In genomic region chr19:16872331-16873180, GRCm38 (mm10) we compare ENCODE assay signal across 8 mouse cellular contexts. TPM values are rescaled to one million over a fixed set of nuclear protein-coding genes. Genes with fewer than 3 reads are reported as not detected.
DNase-seq lines count a peak whose midpoint lies in the region; ATAC-seq and TF ChIP-seq lines count a peak whose summit lies in the region.

No protein-coding gene starts in this region.

- H3K9ac ChIP-seq in hindbrain, embryonic 11.5 days (ENCODE audit: low read depth, low read length) = peak overlapping the region; percentile 28; the same call in 1 of the 2 replicates
- no peak overlapping the region for H3K9ac ChIP-seq in liver, embryonic 14.5 days (replicated peaks)

- peak overlapping the region; percentile 81 for H3K4me2 ChIP-seq in hindbrain, embryonic 11.5 days (replicated peaks; ENCODE audit: low read depth, low read length)
- peak overlapping the region; percentile 25; the same call in 1 of the 2 replicates for H3K4me2 ChIP-seq in liver, embryonic 14.5 days (ENCODE audit: low read depth)

- H3K4me1 ChIP-seq in embryonic facial prominence, embryonic 10.5 days = peaks cover 45% of the 10 kb centered on the region
- H3K4me1 ChIP-seq in hindbrain, embryonic 11.5 days (replicated peaks; ENCODE audit: control insufficient read depth, insufficient read depth, low read length) = peaks cover 11% of the 10 kb centered on the region
- no peaks in the 10 kb centered on the region for H3K4me1 ChIP-seq in liver, embryonic 14.5 days (replicated peaks; ENCODE audit: control insufficient read depth in 2 of 2, insufficient read depth in 2 of 2, low read length in 1 of 2)
- peaks cover 4% of the 10 kb centered on the region for H3K4me1 ChIP-seq in small intestine, adult 2 months (ENCODE audit: control insufficient read depth, insufficient read depth, insufficient read length, low read length)

- peak; percentile 71 for ATAC-seq in hindbrain, embryonic 11.5 days (ENCODE audit: low FRiP score)
- ATAC-seq in liver, embryonic 14.5 days (ENCODE audit: insufficient read depth) = no peak

- H3K4me3 ChIP-seq in embryonic facial prominence, embryonic 10.5 days = peak overlapping the region; percentile 57
- H3K4me3 ChIP-seq in hindbrain, embryonic 11.5 days (ENCODE audit: low read depth, low read length) = peak overlapping the region; percentile 43
- peak overlapping the region in 1 of 2 experiments; percentile 18; a peak in 2 of 4 replicates for H3K4me3 ChIP-seq in liver, embryonic 14.5 days (ENCODE audit: insufficient read depth in 1 of 2, low read depth in 2 of 2, low read length in 2 of 2)
- peak overlapping the region; percentile 36 for H3K4me3 ChIP-seq in small intestine, adult 2 months (ENCODE audit: low read depth, low read length)

- TF ChIP-seq POLR2A in small intestine, adult 2 months (IDR thresholded peaks at IDR 0.05; ENCODE audit: low read depth, low read length) = no peak

- DNase-seq in kidney, adult 18-20 months = peak; percentile 9
- no peak for DNase-seq in kidney, postnatal 14 days
- DNase-seq in ES-CJ7 (ENCODE audit: low read depth, low spot score) = peak; percentile 30
- peak; percentile 69 for DNase-seq in embryonic facial prominence, embryonic 10.5 days (ENCODE audit: low spot score)
- DNase-seq in hindbrain, embryonic 11.5 days (ENCODE audit: low spot score) = peak; percentile 71
- DNase-seq in liver, embryonic 14.5 days (ENCODE audit: low read depth in 3 of 3, low spot score in 3 of 3) = no peak
- no peak for DNase-seq in frontal cortex, postnatal 25 days (ENCODE audit: low spot score in 2 of 2)

- no peaks in the 10 kb centered on the region for H3K9me3 ChIP-seq in embryonic facial prominence, embryonic 10.5 days
- H3K9me3 ChIP-seq in hindbrain, embryonic 11.5 days (ENCODE audit: control insufficient read depth, low read length) = no peaks in the 10 kb centered on the region
- no peaks in the 10 kb centered on the region for H3K9me3 ChIP-seq in liver, embryonic 14.5 days (ENCODE audit: control insufficient read depth, low read length)

- no peak for TF ChIP-seq CTCF in liver, embryonic 14.5 days (IDR thresholded peaks at IDR 0.05; ENCODE audit: low read depth)
- no peak for TF ChIP-seq CTCF in small intestine, adult 2 months (IDR thresholded peaks at IDR 0.05; ENCODE audit: extremely low read depth, insufficient read length, insufficient replicate concordance, low read depth, low read length)

- no peak for TF ChIP-seq EP300 in liver, embryonic 14.5 days (IDR thresholded peaks at IDR 0.05; ENCODE audit: low read depth)

- no peaks in the 10 kb centered on the region for H3K36me3 ChIP-seq in embryonic facial prominence, embryonic 10.5 days (replicated peaks)
- no peaks in the 10 kb centered on the region for H3K36me3 ChIP-seq in hindbrain, embryonic 11.5 days (ENCODE audit: control insufficient read depth, insufficient read depth, low read length)
- no peaks in the 10 kb centered on the region for H3K36me3 ChIP-seq in liver, embryonic 14.5 days (replicated peaks; ENCODE audit: control insufficient read depth, insufficient read depth, low read depth)
- H3K36me3 ChIP-seq in small intestine, adult 2 months (ENCODE audit: control insufficient read depth, insufficient read depth, low read length) = no peaks in the 10 kb centered on the region

- peaks cover 100% of the 10 kb centered on the region for H3K27me3 ChIP-seq in embryonic facial prominence, embryonic 10.5 days (replicated peaks; ENCODE audit: low read depth, poor library complexity, severe bottlenecking)
- H3K27me3 ChIP-seq in hindbrain, embryonic 11.5 days (ENCODE audit: control insufficient read depth, insufficient read depth, low read length) = peaks cover 94% of the 10 kb centered on the region
- peaks cover 99% of the 10 kb centered on the region for H3K27me3 ChIP-seq in liver, embryonic 14.5 days (ENCODE audit: control insufficient read depth, insufficient read depth, low read length)
- peaks cover 82% of the 10 kb centered on the region for H3K27me3 ChIP-seq in small intestine, adult 2 months (ENCODE audit: control insufficient read depth, insufficient read depth, low read length)

- no peak overlapping the region for H3K27ac ChIP-seq in embryonic facial prominence, embryonic 10.5 days (replicated peaks)
- no peak overlapping the region for H3K27ac ChIP-seq in hindbrain, embryonic 11.5 days (ENCODE audit: low read depth, low read length)
- H3K27ac ChIP-seq in liver, embryonic 14.5 days = no peak overlapping the region
- no peak overlapping the region for H3K27ac ChIP-seq in small intestine, adult 2 months (ENCODE audit: insufficient read depth, low read depth, low read length)

- WGBS in embryonic facial prominence, embryonic 10.5 days = under 1% methylated on average over 88 of the region's 88 CpGs
- under 1% methylated on average over 64 of the region's 88 CpGs for WGBS in hindbrain, embryonic 11.5 days
- 1% methylated on average over 76 of the region's 88 CpGs for WGBS in liver, embryonic 14.5 days (ENCODE audit: insufficient replicate concordance)
- under 1% methylated on average over 87 of the region's 88 CpGs for WGBS in small intestine, adult 2 months

RNA-seq across cellular contexts. Expression of gene Foxb2, which starts 1.0 kb away (rescaled TPM):
- polyA plus RNA-seq in embryonic facial prominence, embryonic 10.5 days (2016; fragmentation: Nextera tagmentation; extraction: Ambion mirVana) = 0.16 TPM in 1 of 2 replicates, not detected in the other
- polyA plus RNA-seq in hindbrain, embryonic 11.5 days (2014; fragmentation: Nextera tagmentation; extraction: Ambion mirVana) = 0.11 and 0.39 TPM in 2 replicates
- polyA plus RNA-seq in liver, embryonic 14.5 days (2012; rRNA removed) = not detected in 2 replicates
- not detected in 2 replicates for polyA plus RNA-seq in liver, embryonic 14.5 days (2014; fragmentation: Nextera tagmentation; extraction: Ambion mirVana)
- polyA plus RNA-seq in small intestine, adult 2 months (2012; rRNA removed) = not detected in 2 replicates

Comparison
In these comparisons a context has a peak if more than half of its experiments do, and no peak if none do; other contexts are left out.
1. DNase-seq: peak in kidney, adult 18-20 months (single experiment), ES-CJ7 (single experiment), embryonic facial prominence, embryonic 10.5 days (single experiment) and hindbrain, embryonic 11.5 days (single experiment); none in kidney, postnatal 14 days (single experiment), liver, embryonic 14.5 days (0 of 3) and frontal cortex, postnatal 25 days (0 of 2).